Mouse (Mus musculus): Measurements from ENCODE around the gene Ppil3.

DNA sequence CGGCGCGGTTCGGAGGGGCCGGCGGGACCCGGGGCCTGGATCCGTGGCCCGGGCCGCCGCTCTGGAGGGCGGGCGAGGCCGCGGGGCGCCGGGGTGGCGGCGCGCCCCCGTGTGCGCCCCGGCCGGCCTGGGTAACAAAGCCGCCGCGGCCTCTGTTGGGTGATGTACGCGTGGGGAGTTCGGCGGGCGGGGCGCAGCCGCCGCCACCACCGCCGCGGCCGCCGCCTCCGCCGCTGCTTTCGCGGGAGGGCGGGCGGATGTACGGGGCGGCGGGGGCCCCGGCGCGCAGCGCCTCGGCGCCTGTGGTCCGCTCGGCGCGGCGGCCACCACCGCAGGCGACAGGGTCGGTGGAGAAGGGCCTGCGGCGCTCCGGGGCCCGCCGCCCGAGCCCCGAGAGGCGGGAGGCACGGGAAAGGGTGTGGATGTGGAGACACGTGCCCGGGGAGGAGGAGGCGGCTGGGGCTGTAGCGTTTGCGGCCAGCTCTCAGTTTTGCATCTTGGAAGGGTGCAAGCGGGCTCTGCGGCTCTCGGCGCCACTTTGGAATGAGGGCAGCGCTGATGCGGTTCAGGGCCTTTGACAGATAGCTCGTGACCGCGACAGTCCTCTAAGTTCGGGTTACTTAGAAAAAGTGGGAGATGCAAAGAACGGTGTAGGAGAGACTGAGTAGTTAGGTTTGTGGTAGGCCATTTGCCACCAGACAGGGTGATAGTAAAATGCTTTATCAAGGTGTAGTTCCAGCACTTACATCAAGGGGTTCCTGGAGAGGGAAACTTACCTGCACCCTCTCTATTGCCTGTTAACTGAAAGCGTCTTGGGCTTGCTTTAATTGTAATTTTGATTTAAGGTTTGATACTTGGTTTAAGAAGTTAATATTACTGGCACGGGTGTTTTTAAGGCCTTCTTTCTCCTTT, 51.7 kb downstream of the Ppil3 start:
- TF ChIP-seq GATA1 (IDR thresholded peaks at IDR 0.05; ENCODE audit: low read length) = no peak
- no peak for TF ChIP-seq TAL1 (IDR thresholded peaks at IDR 0.05; ENCODE audit: low read length)

Data from erythroblast, embryonic 14.5 days (primary cell).